Mouse (Mus musculus): ENCODE data around the gene Parn. TPM values are rescaled to one million over a fixed set of nuclear protein-coding genes. Genes with fewer than 3 reads are reported as not detected.

Gene Parn
- polyA plus RNA-seq, 2 experiments: 23.5 to 41.1 TPM

DNA sequence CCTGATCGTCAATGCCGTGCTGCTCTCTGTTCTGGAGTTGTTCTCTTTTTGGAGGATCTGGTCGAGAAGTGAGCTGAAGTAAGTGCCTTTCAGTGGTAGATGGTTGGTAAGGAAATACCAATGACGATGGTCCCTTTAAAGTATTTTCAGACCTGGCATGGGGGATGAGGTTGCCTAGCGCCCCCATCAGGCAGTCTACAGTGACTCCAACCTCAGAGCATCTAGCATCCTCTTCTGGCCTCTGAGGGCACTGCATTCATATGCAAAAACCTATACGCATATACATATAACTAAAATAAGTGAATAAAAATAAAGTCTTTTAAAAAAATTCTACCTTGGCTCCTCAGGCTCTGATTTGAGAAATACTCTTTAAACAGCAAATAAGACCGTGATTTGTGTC lies 31.0 kb upstream of the Parn start:
- H3K4me1 ChIP-seq (ENCODE audit: control insufficient read depth, insufficient read depth, low read length): no peaks in the 10 kb centered on the region
- no peak for TF ChIP-seq POLR2A (IDR thresholded peaks at IDR 0.05; ENCODE audit: borderline replicate concordance, extremely low read depth, insufficient read depth, insufficient read length)
- no peaks in the 10 kb centered on the region for H3K27me3 ChIP-seq (ENCODE audit: control insufficient read depth, insufficient read depth, low read length)
- WGBS: 85% methylated on average over 7 of the region's 7 CpGs
- DNase-seq (ENCODE audit: low spot score): no peak
- H3K9me3 ChIP-seq (ENCODE audit: control insufficient read depth, low read length): no peaks in the 10 kb centered on the region
- no peak overlapping the region for H3K27ac ChIP-seq (replicated peaks; ENCODE audit: low read depth, low read length)
- H3K4me3 ChIP-seq (replicated peaks; ENCODE audit: low read length): no peak overlapping the region
- peaks cover 82% of the 10 kb centered on the region for H3K36me3 ChIP-seq (ENCODE audit: control insufficient read depth, insufficient read depth, low read length)
- no peak overlapping the region for H3K4me2 ChIP-seq (replicated peaks; ENCODE audit: low read depth, low read length, severe bottlenecking)
- no peak overlapping the region for H3K9ac ChIP-seq (ENCODE audit: low read depth, low read length, severe bottlenecking)
- no peak for ATAC-seq (ENCODE audit: low FRiP score, low read depth)

DNA sequence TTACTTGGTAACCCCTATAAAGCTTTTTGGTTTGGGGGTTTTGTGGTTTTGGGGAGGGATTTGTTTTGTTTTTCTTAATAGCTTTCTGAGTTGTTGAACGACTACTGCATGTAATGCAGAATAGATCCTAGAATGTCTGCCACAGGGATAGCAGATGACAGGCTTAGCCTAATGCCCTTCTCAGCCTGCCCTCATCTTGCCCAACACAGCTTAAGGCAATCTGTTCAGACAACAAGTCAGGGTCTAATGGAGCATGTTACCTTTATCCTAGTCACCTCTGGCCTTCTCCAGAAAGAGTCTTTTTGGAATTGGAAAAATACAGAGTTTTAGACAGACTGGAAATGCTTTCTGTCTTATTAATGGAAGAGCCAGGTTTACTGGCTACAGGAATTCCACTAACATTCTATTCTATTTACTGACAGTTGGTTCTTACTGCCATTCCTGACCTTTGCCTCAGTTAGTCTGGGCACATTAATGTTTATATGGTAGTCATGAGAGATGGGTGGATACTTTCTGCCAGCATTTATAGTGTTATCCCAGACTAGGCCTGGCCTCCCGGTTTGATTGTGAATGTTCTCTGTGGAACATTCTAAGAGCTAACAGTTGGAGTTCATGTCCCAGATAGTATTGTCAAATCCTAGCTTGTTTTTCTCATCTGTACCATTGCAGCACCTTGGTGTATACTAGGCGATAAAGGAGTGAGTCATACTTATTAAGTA lies 10.8 kb upstream of the Parn start:
- Histone ChIP-seq H3K27me3 (ENCODE audit: control insufficient read depth, insufficient read depth, low read length) (no peaks in the 10 kb centered on the region), H3K27ac (replicated peaks; ENCODE audit: low read depth, low read length) (no peak overlapping the region), H3K4me2 (replicated peaks; ENCODE audit: low read depth, low read length, severe bottlenecking) (no peak overlapping the region), H3K4me1 (ENCODE audit: control insufficient read depth, insufficient read depth, low read length) (no peaks in the 10 kb centered on the region), H3K36me3 (ENCODE audit: control insufficient read depth, insufficient read depth, low read length) (peaks cover 25% of the 10 kb centered on the region), H3K4me3 (replicated peaks; ENCODE audit: low read length) (no peak overlapping the region), H3K9me3 (ENCODE audit: control insufficient read depth, low read length) (no peaks in the 10 kb centered on the region), H3K9ac (ENCODE audit: low read depth, low read length, severe bottlenecking) (no peak overlapping the region)
- no peak for TF ChIP-seq POLR2A (IDR thresholded peaks at IDR 0.05; ENCODE audit: borderline replicate concordance, extremely low read depth, insufficient read depth, insufficient read length)
- no peak for DNase-seq (ENCODE audit: low spot score)
- 83% methylated on average over 3 of the region's 3 CpGs for WGBS
- ATAC-seq (ENCODE audit: low FRiP score, low read depth): no peak

GRCm38 (mm10) chr16:13674511-13674910 lies 6.5 kb upstream of the Parn start:
- Histone ChIP-seq H3K27me3 (ENCODE audit: control insufficient read depth, insufficient read depth, low read length) (no peaks in the 10 kb centered on the region), H3K36me3 (ENCODE audit: control insufficient read depth, insufficient read depth, low read length) (peaks cover 19% of the 10 kb centered on the region), H3K4me2 (replicated peaks; ENCODE audit: low read depth, low read length, severe bottlenecking) (no peak overlapping the region), H3K27ac (replicated peaks; ENCODE audit: low read depth, low read length) (no peak overlapping the region), H3K4me3 (replicated peaks; ENCODE audit: low read length) (no peak overlapping the region), H3K4me1 (ENCODE audit: control insufficient read depth, insufficient read depth, low read length) (peaks cover 7% of the 10 kb centered on the region; the same call in 1 of the 2 replicates), H3K9ac (ENCODE audit: low read depth, low read length, severe bottlenecking) (no peak overlapping the region), H3K9me3 (ENCODE audit: control insufficient read depth, low read length) (no peaks in the 10 kb centered on the region)
- DNase-seq (ENCODE audit: low spot score) (no peak), ATAC-seq (ENCODE audit: low FRiP score, low read depth) (no peak)
- 93% methylated on average over 3 of the region's 3 CpGs for WGBS
- TF ChIP-seq POLR2A (IDR thresholded peaks at IDR 0.05; ENCODE audit: borderline replicate concordance, extremely low read depth, insufficient read depth, insufficient read length): no peak

GRCm38 (mm10) chr16:13673114-13673513 lies 5.1 kb upstream of the Parn start:
- Histone ChIP-seq H3K9me3 (ENCODE audit: control insufficient read depth, low read length) (no peaks in the 10 kb centered on the region), H3K4me1 (ENCODE audit: control insufficient read depth, insufficient read depth, low read length) (peaks cover 9% of the 10 kb centered on the region), H3K4me3 (replicated peaks; ENCODE audit: low read length) (peak overlapping the region; percentile 97), H3K27me3 (ENCODE audit: control insufficient read depth, insufficient read depth, low read length) (no peaks in the 10 kb centered on the region), H3K9ac (ENCODE audit: low read depth, low read length, severe bottlenecking) (peak overlapping the region; percentile 92; the same call in 1 of the 2 replicates), H3K27ac (replicated peaks; ENCODE audit: low read depth, low read length) (no peak overlapping the region), H3K36me3 (ENCODE audit: control insufficient read depth, insufficient read depth, low read length) (peaks cover 19% of the 10 kb centered on the region), H3K4me2 (replicated peaks; ENCODE audit: low read depth, low read length, severe bottlenecking) (peak overlapping the region; percentile 53)
- WGBS: 77% methylated on average over 5 of the region's 5 CpGs
- no peak for ATAC-seq (ENCODE audit: low FRiP score, low read depth)
- TF ChIP-seq POLR2A (IDR thresholded peaks at IDR 0.05; ENCODE audit: borderline replicate concordance, extremely low read depth, insufficient read depth, insufficient read length): no peak
- DNase-seq (ENCODE audit: low spot score): no peak

- DNase-seq (ENCODE audit: low spot score) (peak; percentile 53), ATAC-seq (ENCODE audit: low FRiP score, low read depth) (peak; percentile 31; the same call in 1 of the 2 replicates)
- H3K27ac ChIP-seq (replicated peaks; ENCODE audit: low read depth, low read length): peak overlapping the region; percentile 65; the same call in 1 of the 2 replicates
- H3K9me3 ChIP-seq (ENCODE audit: control insufficient read depth, low read length): no peaks in the 10 kb centered on the region
- peak overlapping the region; percentile 92 for H3K9ac ChIP-seq (ENCODE audit: low read depth, low read length, severe bottlenecking)
- peak overlapping the region; percentile 53 for H3K4me2 ChIP-seq (replicated peaks; ENCODE audit: low read depth, low read length, severe bottlenecking)
- peak overlapping the region; percentile 97 for H3K4me3 ChIP-seq (replicated peaks; ENCODE audit: low read length)
- H3K36me3 ChIP-seq (ENCODE audit: control insufficient read depth, insufficient read depth, low read length): peaks cover 13% of the 10 kb centered on the region
- no peak for TF ChIP-seq POLR2A (IDR thresholded peaks at IDR 0.05; ENCODE audit: borderline replicate concordance, extremely low read depth, insufficient read depth, insufficient read length)
- 3% methylated on average over 20 of the region's 20 CpGs for WGBS
- no peaks in the 10 kb centered on the region for H3K27me3 ChIP-seq (ENCODE audit: control insufficient read depth, insufficient read depth, low read length)
- H3K4me1 ChIP-seq (ENCODE audit: control insufficient read depth, insufficient read depth, low read length): peaks cover 9% of the 10 kb centered on the region
Measured at GRCm38 (mm10) chr16:13672386-13672898, 4.5 kb upstream of the Parn start.

Data from limb, embryonic 14.5 days (tissue).